Mouse (Mus musculus) monocyte, adult 2 months (primary cell): ENCODE data around the gene Atad2b.
A peak's percentile ranks its signal among the peaks of the same experiment; 100 is the strongest.
"Not testable (repeated sequence)": the region's sequence is repeated elsewhere in the genome, so short reads cannot be mapped to it uniquely, and the experiment has no call there.

Source experiments
- DNase-seq, 2 experiments: peaks; one replicate each; pipeline ENCODE4 v3.0.0; 2022; ENCODE audit warnings: low spot score in 2 of 2, low read depth in 1 of 2

The Atad2b gene

GRCm38 (mm10) chr12:4916994-4917804, at the start of gene Atad2b:
Gene Atad2b (plus strand): TSS chr12:4917353.
- peak; percentile 84 to 94 for DNase-seq

DNA sequence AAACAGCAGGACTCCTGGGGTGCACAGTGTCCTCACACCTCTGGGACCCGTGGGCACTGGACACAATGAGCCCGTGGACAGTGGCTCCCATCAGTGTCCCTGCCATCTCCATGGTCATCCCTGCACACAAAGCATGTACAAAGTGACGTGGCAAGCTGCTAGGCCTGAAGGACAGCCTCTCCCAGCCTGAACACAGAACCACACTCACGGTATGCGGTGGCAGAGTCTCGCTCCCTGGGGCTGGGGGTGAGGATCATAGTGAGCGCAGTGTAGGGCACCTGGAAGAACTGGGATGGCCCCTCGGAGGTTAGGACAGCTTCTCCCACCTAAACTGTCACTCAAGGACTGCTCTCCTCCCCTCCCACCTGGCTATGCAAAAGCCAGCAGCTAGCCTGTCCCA, 48.2 kb upstream of the Atad2b start:
- DNase-seq = no peak

DNA sequence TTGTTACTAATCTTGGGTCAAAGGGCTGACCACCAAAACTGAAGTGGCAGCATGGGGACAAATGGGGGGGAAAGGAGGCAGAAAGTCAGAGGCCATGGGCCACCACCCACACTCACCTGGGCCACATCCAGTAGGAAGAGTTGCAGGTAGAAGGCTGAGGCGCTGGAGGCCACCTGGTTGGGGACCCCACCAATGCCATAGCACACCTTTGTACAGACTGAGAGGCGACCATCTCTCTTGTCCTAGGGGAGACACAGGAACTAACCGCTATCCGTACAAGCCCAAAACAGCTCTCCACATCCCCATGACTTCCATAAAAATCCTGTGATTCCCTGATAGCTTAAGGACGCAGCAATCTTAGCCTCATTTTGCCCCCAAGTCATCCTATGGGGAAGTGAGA, 45.9 kb upstream of the Atad2b start:
- no peak for DNase-seq

GRCm38 (mm10) chr12:4872273-4872672, 44.9 kb upstream of the Atad2b start:
- DNase-seq = no peak

DNA sequence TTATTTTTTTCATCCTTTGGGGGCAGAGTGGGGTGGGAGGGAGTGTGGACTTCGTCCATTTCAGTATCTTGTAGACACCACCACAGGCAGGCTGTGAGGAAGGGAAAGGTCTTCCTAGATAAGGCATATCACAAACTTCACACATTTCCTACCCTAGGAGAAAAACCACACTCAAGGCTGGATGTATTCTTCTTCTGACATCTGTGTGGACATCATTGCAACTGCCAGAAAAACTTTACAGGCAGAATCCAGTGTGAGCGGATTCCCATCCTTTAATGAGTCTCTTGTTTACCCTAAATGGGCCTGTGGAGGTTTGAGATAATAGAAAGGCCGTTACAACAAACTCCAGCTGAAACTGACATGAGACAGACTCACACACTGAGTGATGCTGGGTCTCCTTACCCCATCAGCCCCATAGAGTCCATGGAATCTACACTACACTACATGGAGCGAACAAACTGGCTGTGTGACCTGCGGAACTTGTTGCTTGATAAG, 44.1 kb upstream of the Atad2b start:
- DNase-seq = no peak

GRCm38 (mm10) chr12:4873531-4873930, 43.6 kb upstream of the Atad2b start:
- no peak for DNase-seq

- peak in 1 of 2 experiments; percentile 9 for DNase-seq
These were observed 42.8 kb upstream of the Atad2b start, which contains the start of gene Mfsd2b for GRCm38 (mm10) chr12:4874161-4874927. Gene Mfsd2b (minus strand): TSS chr12:4874359.

GRCm38 (mm10) chr12:4875623-4876022, 41.5 kb upstream of the Atad2b start:
- DNase-seq = no peak

DNA sequence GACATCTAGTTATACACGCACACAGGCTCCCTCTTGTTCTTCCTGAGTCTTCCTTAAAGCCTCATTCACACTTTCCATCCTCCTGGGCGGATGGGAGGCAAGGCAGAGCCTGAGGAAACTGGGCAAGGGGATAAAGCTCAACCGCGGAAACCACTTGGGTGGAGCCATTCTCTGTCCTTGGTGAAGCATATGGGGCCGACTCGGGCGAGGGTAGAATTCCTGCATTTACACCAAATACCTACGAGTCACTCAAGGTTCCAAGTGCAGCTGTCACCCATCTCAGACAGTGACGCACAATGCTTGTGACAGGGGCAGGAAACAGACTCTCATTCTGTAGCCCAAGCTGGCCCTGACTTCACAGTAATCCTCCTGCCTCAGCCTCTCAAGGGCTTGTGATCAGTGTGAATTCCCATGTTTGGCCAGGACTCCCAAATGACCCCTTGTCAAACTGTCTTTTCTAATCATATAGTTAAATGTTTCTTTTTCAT, 38.8 kb upstream of the Atad2b start:
- no peak for DNase-seq

DNA sequence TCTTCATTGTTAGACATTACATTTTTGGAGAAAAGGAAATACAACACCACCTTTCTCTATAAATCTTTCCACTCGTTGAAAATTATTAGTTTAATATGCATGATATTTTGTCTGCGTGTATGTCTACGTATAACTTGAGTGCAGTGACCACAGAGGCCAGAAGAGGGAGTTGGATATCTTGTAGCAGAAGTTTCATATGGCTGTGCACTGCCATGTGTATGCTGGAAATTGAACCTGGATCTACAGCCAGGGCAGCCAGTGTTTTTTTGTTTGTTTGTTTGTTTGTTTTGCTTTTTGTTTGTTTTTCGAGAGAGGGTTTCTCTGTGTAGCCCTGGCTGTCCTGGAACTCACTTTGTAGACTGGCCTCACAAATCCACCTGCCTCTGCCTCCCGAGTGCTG, 38.1 kb upstream of the Atad2b start:
- DNase-seq = no peak

- no peak for DNase-seq
These were observed 35.1 kb upstream of the Atad2b start for GRCm38 (mm10) chr12:4882086-4882485.

- no peak for DNase-seq
These were observed 32.1 kb upstream of the Atad2b start for GRCm38 (mm10) chr12:4885062-4885461.

GRCm38 (mm10) chr12:4886581-4886980, 30.6 kb upstream of the Atad2b start:
- not testable (repeated sequence) for DNase-seq

DNA sequence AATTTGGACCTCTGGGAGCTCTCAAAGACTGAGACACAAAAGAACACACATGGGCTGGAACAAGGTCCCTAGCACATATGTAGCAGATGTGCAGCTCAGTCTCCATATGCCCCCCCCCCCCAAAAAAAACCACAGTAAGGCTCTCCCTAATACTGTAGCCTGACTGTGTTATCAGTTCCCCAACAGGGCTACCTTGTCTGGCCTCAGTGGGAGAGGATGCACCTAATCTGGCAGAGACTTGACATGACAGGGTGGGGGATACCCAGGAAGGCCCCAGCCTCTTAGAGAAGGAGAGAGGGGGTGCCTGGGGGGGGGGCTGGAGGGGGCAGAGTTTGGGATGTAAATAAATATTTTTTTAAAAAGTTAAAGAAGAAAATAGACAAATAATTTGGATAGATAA, 28.4 kb upstream of the Atad2b start:
- DNase-seq = no peak

- no peak for DNase-seq
These were observed 27.9 kb upstream of the Atad2b start for GRCm38 (mm10) chr12:4889251-4889650.

GRCm38 (mm10) chr12:4889891-4890290, 27.3 kb upstream of the Atad2b start:
- no peak for DNase-seq

- DNase-seq = no peak
These were observed 19.1 kb upstream of the Atad2b start for GRCm38 (mm10) chr12:4898024-4898423.

DNA sequence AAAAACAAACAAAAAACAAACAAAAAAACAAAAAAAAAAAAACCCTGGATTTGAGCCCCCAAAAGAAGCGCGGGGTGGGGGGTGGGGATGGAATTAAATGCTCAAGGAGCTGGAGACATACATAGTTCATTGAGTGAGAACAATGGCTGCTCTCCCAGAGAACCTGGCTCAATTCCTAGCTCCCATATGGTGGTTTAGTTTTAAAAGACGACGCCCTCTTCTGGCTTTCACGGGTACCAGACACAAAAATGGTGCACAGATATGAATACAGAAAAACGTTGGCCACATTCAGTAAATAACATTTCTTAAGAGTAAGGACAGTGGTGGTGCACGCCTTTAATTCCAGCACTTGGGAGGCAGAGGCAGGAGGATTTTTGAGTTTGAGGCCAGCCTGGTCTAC, 11.2 kb upstream of the Atad2b start:
- DNase-seq = no peak

DNA sequence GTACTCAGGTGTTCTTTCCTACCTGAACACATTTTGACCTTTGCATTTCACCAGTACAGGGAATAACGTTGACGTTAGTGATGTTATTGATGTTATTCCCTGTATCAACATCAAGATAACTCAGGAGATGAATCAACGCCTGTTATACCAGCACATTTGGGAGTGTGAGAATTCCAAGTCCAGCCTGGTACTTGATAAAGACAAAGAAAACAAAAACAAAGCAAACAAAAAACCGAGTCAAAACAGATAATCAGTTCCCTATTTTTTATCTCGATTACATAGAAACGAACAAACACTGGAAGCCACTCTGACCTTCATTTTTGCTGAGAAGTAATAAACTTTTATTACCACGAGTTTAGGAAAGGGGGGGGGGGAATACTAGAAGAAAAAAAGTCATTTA, 10.7 kb upstream of the Atad2b start:
- no peak for DNase-seq

DNA sequence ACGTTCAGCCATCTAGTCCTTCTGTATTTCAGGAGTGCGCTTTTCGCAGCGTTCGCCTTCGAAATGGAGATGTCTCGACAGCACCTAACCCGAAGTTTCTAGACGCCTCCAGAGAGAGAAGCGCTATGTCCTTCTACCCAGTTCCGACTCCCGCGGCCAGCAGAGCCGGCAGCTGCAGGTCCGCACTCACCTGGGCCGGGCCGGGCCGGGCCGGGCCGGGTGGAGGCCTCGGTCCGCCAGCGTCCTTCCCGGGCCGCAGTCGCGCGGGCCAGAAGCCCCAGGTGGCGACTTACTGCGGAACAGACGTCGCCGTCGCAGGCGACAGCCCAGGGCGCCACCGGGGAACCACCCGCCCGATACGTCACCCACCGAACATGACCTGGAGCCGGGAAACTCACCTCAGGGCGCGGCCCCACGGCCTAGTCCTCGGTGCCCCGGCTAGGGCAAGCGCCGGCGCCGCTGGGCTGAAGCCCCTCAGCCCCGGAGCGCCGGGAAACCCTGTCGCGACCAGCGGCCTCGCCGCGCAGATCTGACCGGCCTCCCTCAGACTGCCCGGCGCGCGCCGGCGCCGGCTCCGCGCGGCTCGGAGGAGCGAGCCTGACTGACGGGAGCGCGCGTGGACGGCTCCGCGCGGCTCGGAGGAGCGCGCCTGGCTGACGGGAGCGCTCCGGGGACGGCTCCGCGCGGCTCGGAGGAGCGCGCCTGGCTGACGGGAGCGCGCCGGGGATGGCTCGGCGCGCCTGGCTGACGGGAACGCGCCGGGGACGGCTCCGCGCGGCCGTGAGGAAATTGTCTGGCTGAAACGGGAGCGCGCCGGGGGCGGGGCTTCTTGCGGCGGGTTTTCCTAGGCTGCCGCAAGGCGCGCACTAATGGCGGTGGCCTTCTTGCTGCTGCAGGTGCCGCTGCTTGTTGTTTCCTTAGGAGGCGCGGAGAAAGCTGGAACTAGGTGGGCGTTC, 9.9 kb upstream of the Atad2b start, which contains the start of gene Ubxn2a:
Ubxn2a (minus strand) TSS at position 755 of the 956 bp plus-strand sequence.
- DNase-seq = peak in 1 of 2 experiments; percentile 82

DNA sequence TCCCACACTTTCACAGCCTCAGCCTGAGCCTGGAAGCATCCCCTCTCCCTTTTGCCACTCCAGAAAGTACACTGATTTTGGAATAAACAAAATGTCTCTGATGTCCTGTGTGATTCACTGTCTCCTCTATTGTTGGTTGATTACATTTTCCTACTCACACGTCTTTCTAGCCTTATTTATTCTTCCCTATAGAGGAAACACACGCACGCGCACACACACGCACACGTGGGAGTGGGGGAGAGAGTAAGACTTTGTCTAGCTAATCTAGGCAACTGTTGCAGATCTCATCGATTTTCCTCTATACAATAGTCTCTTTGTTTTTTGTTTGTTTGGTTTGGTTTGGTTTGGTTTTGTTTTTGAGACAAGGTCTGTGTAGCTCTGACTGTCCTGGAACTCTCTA, 8.8 kb upstream of the Atad2b start:
- DNase-seq = no peak
